Mouse (Mus musculus): ENCODE measurements around the gene Akap8. TPM values are rescaled to one million over a fixed set of nuclear protein-coding genes. Genes with fewer than 3 reads are reported as not detected.

The Akap8 gene
- polyA plus RNA-seq, 2 experiments = 12.3 to 26.8 TPM

GRCm38 (mm10) chr17:32364331-32364730, 43.3 kb upstream of the Akap8 start:
- peak overlapping the region; percentile 71 for H3K27ac ChIP-seq
- no peak for TF ChIP-seq EP300 (IDR thresholded peaks at IDR 0.05; ENCODE audit: low read depth)
- no peak for TF ChIP-seq CTCF (IDR thresholded peaks at IDR 0.05; ENCODE audit: low read depth)
- H3K4me1 ChIP-seq (replicated peaks; ENCODE audit: control insufficient read depth in 2 of 2, insufficient read depth in 2 of 2, low read length in 1 of 2) = peaks cover 33 to 42% of the 10 kb centered on the region in 2 experiments

GRCm38 (mm10) chr17:32363821-32364301, 42.8 kb upstream of the Akap8 start:
- under 1% methylated on average over 27 of the region's 50 CpGs for WGBS (ENCODE audit: insufficient replicate concordance)
- no peak overlapping the region for H3K27ac ChIP-seq
- peak overlapping the region; percentile 64 for H3K4me2 ChIP-seq (ENCODE audit: low read depth)
- peak overlapping the region; percentile 81 to 94 for H3K4me3 ChIP-seq (ENCODE audit: insufficient read depth in 1 of 2, low read depth in 2 of 2, low read length in 2 of 2)
- no peaks in the 10 kb centered on the region for H3K9me3 ChIP-seq (ENCODE audit: control insufficient read depth, low read length)
- peaks cover 13% of the 10 kb centered on the region for H3K36me3 ChIP-seq (replicated peaks; ENCODE audit: control insufficient read depth, insufficient read depth, low read depth)
- no peaks in the 10 kb centered on the region for H3K27me3 ChIP-seq (ENCODE audit: control insufficient read depth, insufficient read depth, low read length)
- TF ChIP-seq CTCF (IDR thresholded peaks at IDR 0.05; ENCODE audit: low read depth) (no peak), EP300 (IDR thresholded peaks at IDR 0.05; ENCODE audit: low read depth) (no peak)
- ATAC-seq (ENCODE audit: insufficient read depth) (peak; percentile 54), DNase-seq (ENCODE audit: low read depth in 3 of 3, low spot score in 3 of 3) (no peak)
- peaks cover 30 to 38% of the 10 kb centered on the region in 2 experiments for H3K4me1 ChIP-seq (replicated peaks; ENCODE audit: control insufficient read depth in 2 of 2, insufficient read depth in 2 of 2, low read length in 1 of 2)
- H3K9ac ChIP-seq (replicated peaks) = peak overlapping the region; percentile 66

More at GRCm38 (mm10) chr17:32364331-32364730, 43.3 kb upstream of the Akap8 start:
- H3K27me3 ChIP-seq (ENCODE audit: control insufficient read depth, insufficient read depth, low read length) = no peaks in the 10 kb centered on the region
- H3K4me3 ChIP-seq (ENCODE audit: insufficient read depth in 1 of 2, low read depth in 2 of 2, low read length in 2 of 2) = peak overlapping the region; percentile 81 to 94
- H3K36me3 ChIP-seq (replicated peaks; ENCODE audit: control insufficient read depth, insufficient read depth, low read depth) = peaks cover 9% of the 10 kb centered on the region
- DNase-seq (ENCODE audit: low read depth in 3 of 3, low spot score in 3 of 3) (peak; percentile 78 to 82 (median 78)), ATAC-seq (ENCODE audit: insufficient read depth) (peak; percentile 87)
- peak overlapping the region; percentile 66 for H3K9ac ChIP-seq (replicated peaks)
- under 1% methylated on average over 41 of the region's 47 CpGs for WGBS (ENCODE audit: insufficient replicate concordance)
- peak overlapping the region; percentile 92 for H3K4me2 ChIP-seq (ENCODE audit: low read depth)
- no peaks in the 10 kb centered on the region for H3K9me3 ChIP-seq (ENCODE audit: control insufficient read depth, low read length)

GRCm38 (mm10) chr17:32362686-32363085, 41.6 kb upstream of the Akap8 start:
- 74% methylated on average over 4 of the region's 4 CpGs for WGBS (ENCODE audit: insufficient replicate concordance)
- Histone ChIP-seq H3K36me3 (replicated peaks; ENCODE audit: control insufficient read depth, insufficient read depth, low read depth) (peaks cover 24% of the 10 kb centered on the region), H3K4me3 (ENCODE audit: insufficient read depth in 1 of 2, low read depth in 2 of 2, low read length in 2 of 2) (peak overlapping the region; percentile 4 to 81; a peak in 1 of 4 replicates), H3K4me1 (replicated peaks; ENCODE audit: control insufficient read depth in 2 of 2, insufficient read depth in 2 of 2, low read length in 1 of 2) (peaks cover 24 to 29% of the 10 kb centered on the region in 2 experiments), H3K27ac (no peak overlapping the region), H3K27me3 (ENCODE audit: control insufficient read depth, insufficient read depth, low read length) (no peaks in the 10 kb centered on the region), H3K4me2 (ENCODE audit: low read depth) (peak overlapping the region; percentile 64), H3K9me3 (ENCODE audit: control insufficient read depth, low read length) (no peaks in the 10 kb centered on the region), H3K9ac (replicated peaks) (no peak overlapping the region; the same call in 1 of the 2 replicates)
- ATAC-seq (ENCODE audit: insufficient read depth) (no peak), DNase-seq (ENCODE audit: low read depth in 3 of 3, low spot score in 3 of 3) (no peak)
- TF ChIP-seq CTCF (IDR thresholded peaks at IDR 0.05; ENCODE audit: low read depth) (no peak), EP300 (IDR thresholded peaks at IDR 0.05; ENCODE audit: low read depth) (no peak)

GRCm38 (mm10) chr17:32359928-32360327, 38.9 kb upstream of the Akap8 start:
- H3K27ac ChIP-seq = no peak overlapping the region
- no peaks in the 10 kb centered on the region for H3K27me3 ChIP-seq (ENCODE audit: control insufficient read depth, insufficient read depth, low read length)
- H3K9ac ChIP-seq (replicated peaks) = no peak overlapping the region
- DNase-seq (ENCODE audit: low read depth in 3 of 3, low spot score in 3 of 3) (no peak), ATAC-seq (ENCODE audit: insufficient read depth) (no peak)
- no peak overlapping the region for H3K4me3 ChIP-seq (ENCODE audit: insufficient read depth in 1 of 2, low read depth in 2 of 2, low read length in 2 of 2)
- TF ChIP-seq CTCF (IDR thresholded peaks at IDR 0.05; ENCODE audit: low read depth) = no peak
- no peak for TF ChIP-seq EP300 (IDR thresholded peaks at IDR 0.05; ENCODE audit: low read depth)
- H3K36me3 ChIP-seq (replicated peaks; ENCODE audit: control insufficient read depth, insufficient read depth, low read depth) = peaks cover 49% of the 10 kb centered on the region
- WGBS (ENCODE audit: insufficient replicate concordance) = 87% methylated on average over 18 of the region's 18 CpGs
- peaks cover 15 to 16% of the 10 kb centered on the region in 2 experiments for H3K4me1 ChIP-seq (replicated peaks; ENCODE audit: control insufficient read depth in 2 of 2, insufficient read depth in 2 of 2, low read length in 1 of 2)
- H3K4me2 ChIP-seq (ENCODE audit: low read depth) = no peak overlapping the region
- no peaks in the 10 kb centered on the region for H3K9me3 ChIP-seq (ENCODE audit: control insufficient read depth, low read length)

- Histone ChIP-seq H3K9me3 (ENCODE audit: control insufficient read depth, low read length) (no peaks in the 10 kb centered on the region), H3K9ac (replicated peaks) (no peak overlapping the region), H3K27me3 (ENCODE audit: control insufficient read depth, insufficient read depth, low read length) (no peaks in the 10 kb centered on the region), H3K4me2 (ENCODE audit: low read depth) (no peak overlapping the region), H3K4me1 (replicated peaks; ENCODE audit: control insufficient read depth in 2 of 2, insufficient read depth in 2 of 2, low read length in 1 of 2) (peaks cover 10 to 11% of the 10 kb centered on the region in 2 experiments), H3K4me3 (ENCODE audit: insufficient read depth in 1 of 2, low read depth in 2 of 2, low read length in 2 of 2) (no peak overlapping the region), H3K27ac (no peak overlapping the region), H3K36me3 (replicated peaks; ENCODE audit: control insufficient read depth, insufficient read depth, low read depth) (peaks cover 57% of the 10 kb centered on the region)
- WGBS (ENCODE audit: insufficient replicate concordance) = 80% methylated on average over 6 of the region's 6 CpGs
- no peak for TF ChIP-seq CTCF (IDR thresholded peaks at IDR 0.05; ENCODE audit: low read depth)
- ATAC-seq (ENCODE audit: insufficient read depth) (no peak), DNase-seq (ENCODE audit: low read depth in 3 of 3, low spot score in 3 of 3) (no peak)
These were observed 37.9 kb upstream of the Akap8 start for GRCm38 (mm10) chr17:32358943-32359340.

Data from liver, embryonic 14.5 days (tissue).